Mouse (Mus musculus) liver, postnatal 0 days (tissue): ENCODE data around the gene Kif24. TPM values are rescaled to one million over a fixed set of nuclear protein-coding genes. Genes with fewer than 3 reads are reported as not detected.
A peak's percentile ranks its signal among the peaks of the same experiment; 100 is the strongest.

ENCODE experiments used
- ATAC-seq: fragments of 200-750 bp; cut with Nextera tagmentation; 2 replicates; pipeline ENCODE4 v1.8.0; 2017; ENCODE audit warnings: mild to moderate bottlenecking, moderate library complexity
- DNase-seq: peaks from one replicate; pipeline ENCODE4 v3.0.0-alpha.2; 2016
- H3K27ac ChIP-seq: fragments of 300-500 bp; sonication (generic); 2 replicates; pipeline ENCODE4 v1.5.1; 2014; ENCODE audit warnings: antibody characterized with exemption, moderate library complexity, mild to moderate bottlenecking, low read depth
- H3K27me3 ChIP-seq: fragments of 300-500 bp; sonication (generic); 2 replicates; pipeline ENCODE4 v1.6.1; 2014; ENCODE audit warnings: low read length, control low read depth, mixed read lengths; ENCODE audit not compliant: insufficient read depth
- H3K36me3 ChIP-seq: fragments of 300-500 bp; sonication (generic); replicated peaks from 2 replicates; pipeline ENCODE4 v1.6.1; 2014; ENCODE audit warnings: mild to moderate bottlenecking, control low read depth, low read length, moderate library complexity, mixed read lengths; ENCODE audit not compliant: insufficient read depth
- H3K4me1 ChIP-seq: fragments of 300-500 bp; sonication (generic); 2 replicates; pipeline ENCODE4 v1.6.1; 2014; ENCODE audit warnings: antibody characterized with exemption, mild to moderate bottlenecking, control low read depth; ENCODE audit not compliant: insufficient read depth
- H3K4me2 ChIP-seq: fragments of 300-500 bp; sonication (generic); 2 replicates; pipeline ENCODE4 v1.6.1; 2014; ENCODE audit warnings: low read depth, mild to moderate bottlenecking, low read length, moderate library complexity, mixed read lengths
- H3K4me3 ChIP-seq: fragments of 300-500 bp; sonication (generic); 2 replicates; pipeline ENCODE4 v1.5.1; 2014; ENCODE audit warnings: low read depth, low read length
- H3K9ac ChIP-seq: fragments of 300-500 bp; sonication (generic); replicated peaks from 2 replicates; pipeline ENCODE4 v1.6.1; 2014; ENCODE audit warnings: mild to moderate bottlenecking, moderate library complexity
- H3K9me3 ChIP-seq: fragments of 300-500 bp; sonication (generic); 2 replicates; pipeline ENCODE4 v1.6.1; 2016; ENCODE audit warnings: mild to moderate bottlenecking, control low read depth, low read length, mixed read lengths
- CTCF ChIP-seq: sonication (generic); IDR thresholded peaks from 2 replicates; pipeline ENCODE4 v1.5.1; 2016; ENCODE audit warnings: antibody characterized with exemption, low read depth
- EP300 ChIP-seq: IDR thresholded peaks from 2 replicates; pipeline ENCODE4 v1.6.1; 2016; ENCODE audit warnings: antibody characterized with exemption, low read depth, mild to moderate bottlenecking
- WGBS: fragments of 180-500 bp; shearing (Covaris S2); extraction: QIAGEN DNeasy Blood & Tissue Kit; methylation state at CpG from one replicate; pipeline ENCODE4 v1.1.7; 2014; ENCODE audit not compliant: insufficient replicate concordance; 5-methylcytosine and 5-hydroxymethylcytosine counted together
- polyA plus RNA-seq: library from polyadenylated mRNA; unstranded; fragments of >200 nt; fragmentation: Nextera tagmentation; extraction: Ambion mirVana; gene quantifications from 2 replicates; pipeline ENCODE4 v1.2.1, GENCODE M21; 2015

Kif24 gene
- polyA plus RNA-seq, 1 experiment from 2014 or later = 2.4 TPM

DNA sequence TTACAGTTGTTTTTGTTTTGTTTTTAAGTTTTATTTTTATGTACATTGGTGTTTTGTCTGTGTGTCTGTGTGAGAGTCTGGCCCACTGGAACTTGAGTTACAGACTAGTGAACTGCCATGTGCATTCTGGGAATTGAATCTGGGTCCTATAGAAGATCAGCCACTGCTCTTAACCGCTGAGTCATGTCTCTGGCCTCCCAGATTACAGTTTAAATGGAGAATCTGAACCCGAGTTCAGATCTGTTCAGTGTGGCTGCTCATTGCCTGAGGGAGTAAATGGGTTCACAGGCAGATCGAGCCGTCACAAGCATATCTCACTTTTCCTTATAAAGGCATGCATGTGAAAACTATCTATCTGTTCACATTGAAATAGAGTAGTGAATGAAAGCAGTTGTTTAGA, 111.9 kb downstream of the Kif24 start:
- no peak for DNase-seq

DNA sequence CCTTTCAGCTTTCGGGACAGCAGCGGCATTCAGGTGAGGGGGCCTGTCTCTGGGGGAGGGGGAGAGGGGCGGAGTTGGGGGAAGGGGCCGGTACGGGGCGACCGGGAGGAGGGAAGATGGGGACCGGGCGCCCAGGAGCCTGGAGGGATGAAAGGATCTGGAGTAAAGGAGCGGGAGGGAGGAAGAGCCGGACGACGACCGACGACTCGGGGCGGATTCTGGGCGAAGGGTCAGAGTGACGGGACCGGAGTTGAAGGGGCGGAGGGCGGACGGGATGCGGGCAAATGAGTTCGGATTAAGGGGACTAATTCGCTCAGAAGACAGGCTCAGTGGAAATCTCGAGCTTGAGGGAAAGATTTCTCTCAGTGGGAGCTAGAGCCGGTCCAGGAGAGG, 115.5 kb downstream of the Kif24 start:
- DNase-seq (no peak), ATAC-seq (peak; percentile 54)
- Histone ChIP-seq H3K36me3 (peaks cover 3% of the 10 kb centered on the region; the same call in 1 of the 2 replicates), H3K4me3 (peak overlapping the region; percentile 91), H3K9ac (peak overlapping the region; percentile 89), H3K27me3 (no peaks in the 10 kb centered on the region), H3K4me1 (peaks cover 8% of the 10 kb centered on the region), H3K9me3 (no peaks in the 10 kb centered on the region), H3K4me2 (peak overlapping the region; percentile 71), H3K27ac (peak overlapping the region; percentile 98)
- WGBS = 2% methylated on average over 27 of the region's 28 CpGs
- TF ChIP-seq CTCF (no peak), EP300 (no peak)

More for the DNA sequence above, 111.9 kb downstream of the Kif24 start:
- peak; percentile 35 for ATAC-seq
- no peak overlapping the region for H3K4me2 ChIP-seq
- H3K27ac ChIP-seq = peak overlapping the region; percentile 26
- no peak overlapping the region for H3K9ac ChIP-seq
- TF ChIP-seq EP300 (peak; percentile 48), CTCF (no peak)
- H3K4me1 ChIP-seq = peaks cover 15% of the 10 kb centered on the region
- no peak overlapping the region for H3K4me3 ChIP-seq
- no peaks in the 10 kb centered on the region for H3K9me3 ChIP-seq
- WGBS = 67% methylated on average over 4 of the region's 4 CpGs
- H3K27me3 ChIP-seq = no peaks in the 10 kb centered on the region
- H3K36me3 ChIP-seq = peaks cover 6% of the 10 kb centered on the region; the same call in 1 of the 2 replicates

GRCm38 (mm10) chr4:41348584-41349198, 116.0 kb downstream of the Kif24 start, which contains the start of gene Ubap1:
TSS of gene Ubap1 (plus strand) at chr4:41348996.
- Histone ChIP-seq H3K36me3 (peaks cover 3% of the 10 kb centered on the region; the same call in 1 of the 2 replicates), H3K4me1 (peaks cover 8% of the 10 kb centered on the region), H3K9ac (peak within 1 kb of the TSS; percentile 89), H3K9me3 (no peaks in the 10 kb centered on the region), H3K4me3 (peak within 1 kb of the TSS; percentile 91), H3K27me3 (no peaks in the 10 kb centered on the region), H3K27ac (peak within 1 kb of the TSS; percentile 98), H3K4me2 (peak within 1 kb of the TSS; percentile 71)
- DNase-seq (peak; percentile 96), ATAC-seq (peak; percentile 93)
- WGBS = under 1% methylated on average over 31 of the region's 31 CpGs
- no peak for TF ChIP-seq EP300
- TF ChIP-seq CTCF = no peak

DNA sequence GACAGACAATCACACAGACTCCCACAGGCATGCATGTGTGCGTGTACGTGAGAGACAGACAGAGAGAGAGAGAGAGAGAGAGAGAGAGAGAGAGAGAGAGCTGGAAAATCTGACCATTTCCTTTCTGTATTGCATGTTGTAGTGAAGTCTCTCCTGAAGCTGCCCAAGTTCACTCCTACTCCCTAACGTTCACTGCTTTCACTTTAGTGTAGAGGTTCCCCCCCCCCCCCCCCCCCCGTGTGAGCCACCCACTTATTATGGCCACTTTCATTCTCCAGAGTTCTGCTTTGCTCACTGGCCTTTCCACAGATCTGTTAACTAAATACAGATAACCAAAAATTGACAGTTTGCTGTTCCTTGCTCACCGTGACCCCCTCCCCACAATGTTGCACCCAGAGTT, 116.8 kb downstream of the Kif24 start:
- peak; percentile 43 for DNase-seq
- Histone ChIP-seq H3K36me3 (peaks cover 3% of the 10 kb centered on the region; the same call in 1 of the 2 replicates), H3K4me1 (peaks cover 8% of the 10 kb centered on the region), H3K27me3 (no peaks in the 10 kb centered on the region), H3K4me3 (peak overlapping the region; percentile 91), H3K4me2 (peak overlapping the region; percentile 71), H3K27ac (peak overlapping the region; percentile 98), H3K9ac (peak overlapping the region; percentile 39; the same call in 1 of the 2 replicates), H3K9me3 (no peaks in the 10 kb centered on the region)
- no peak for ATAC-seq
- TF ChIP-seq EP300 = no peak
- no peak for TF ChIP-seq CTCF
- WGBS = 19% methylated on average over 5 of the region's 5 CpGs

- no peak overlapping the region; the same call in 1 of the 2 replicates for H3K27ac ChIP-seq
- no peaks in the 10 kb centered on the region for H3K36me3 ChIP-seq
- no peak overlapping the region for H3K4me2 ChIP-seq
- DNase-seq (no peak), ATAC-seq (no peak)
- H3K9me3 ChIP-seq = no peaks in the 10 kb centered on the region
- no peak overlapping the region for H3K9ac ChIP-seq
- WGBS = 53% methylated on average over 2 of the region's 2 CpGs
- no peak overlapping the region for H3K4me3 ChIP-seq
- H3K4me1 ChIP-seq = peaks cover 8% of the 10 kb centered on the region
- TF ChIP-seq CTCF (no peak), EP300 (no peak)
- no peaks in the 10 kb centered on the region for H3K27me3 ChIP-seq
These were observed 118.7 kb downstream of the Kif24 start for GRCm38 (mm10) chr4:41346011-41346410.

- H3K4me1 ChIP-seq = peaks cover 6% of the 10 kb centered on the region
- no peaks in the 10 kb centered on the region for H3K27me3 ChIP-seq
- H3K9ac ChIP-seq = no peak overlapping the region
- DNase-seq (no peak), ATAC-seq (no peak)
- no peak overlapping the region for H3K4me2 ChIP-seq
- H3K36me3 ChIP-seq = no peaks in the 10 kb centered on the region
- TF ChIP-seq CTCF = peak; percentile 36; the same call in 1 of the 2 replicates
- TF ChIP-seq EP300 = no peak
- H3K27ac ChIP-seq = no peak overlapping the region
- no peak overlapping the region for H3K4me3 ChIP-seq
- no peaks in the 10 kb centered on the region for H3K9me3 ChIP-seq
- 88% methylated on average over 11 of the region's 11 CpGs for WGBS
These were observed 123.7 kb downstream of the Kif24 start for GRCm38 (mm10) chr4:41340912-41341550.

Other genes starting within 250 kb of the Kif24 start
- 8.3 and 10.8 TPM in 2 replicates for gene Ubap2, start 189.7 kb downstream of the Kif24 start, polyA plus RNA-seq
- 35.8 and 39.6 TPM in 2 replicates for gene Dcaf12, start 150.0 kb downstream of the Kif24 start, polyA plus RNA-seq
- gene Ubap1, start 115.9 kb downstream of the Kif24 start, polyA plus RNA-seq = 25.6 and 28.6 TPM in 2 replicates
- gene Nudt2, start 264 bp upstream of the Kif24 start, polyA plus RNA-seq = 13.6 and 14.4 TPM in 2 replicates
- 1.8 and 2.0 TPM in 2 replicates for gene AI464131, start 38.2 kb upstream of the Kif24 start, polyA plus RNA-seq
- not detected in 2 replicates for gene 1110017D15Rik, start 52.4 kb upstream of the Kif24 start, polyA plus RNA-seq
- gene Fam219a, start 104.7 kb upstream of the Kif24 start, polyA plus RNA-seq = 0.77 and 1.0 TPM in 2 replicates
- gene Dnaic1, start 104.9 kb upstream of the Kif24 start, polyA plus RNA-seq = 10.6 and 14.2 TPM in 2 replicates
- 25.2 and 26.4 TPM in 2 replicates for gene Enho, start 175.4 kb upstream of the Kif24 start, polyA plus RNA-seq
- 0.12 and 0.29 TPM in 2 replicates for gene Cntfr, start 232.2 kb upstream of the Kif24 start, polyA plus RNA-seq
- 28.5 and 33.2 TPM in 2 replicates for gene Il11ra1, start 235.1 kb upstream of the Kif24 start, polyA plus RNA-seq
- gene Rpp25l, start 248.6 kb upstream of the Kif24 start, polyA plus RNA-seq = 30.9 and 31.7 TPM in 2 replicates